Mouse (Mus musculus) CD4-positive, CD25-positive, alpha-beta regulatory T cell, adult 4 months (primary cell): ENCODE results near the gene Gpatch2. TPM values are rescaled to one million over a fixed set of nuclear protein-coding genes. Genes with fewer than 3 reads are reported as not detected.

Experiments
- ATAC-seq: one replicate; pipeline ENCODE4 v1.8.0; 2017
- polyA plus RNA-seq, 2 experiments: library from polyadenylated mRNA; unstranded; fragments of 100-300 nt; shearing (Covaris generic); gene quantifications; one replicate each; pipeline ENCODE4 v1.2.1; 2017

The Gpatch2 gene
- polyA plus RNA-seq, 2 experiments from 2014 or later, result 22.7 to 23.3 TPM

DNA sequence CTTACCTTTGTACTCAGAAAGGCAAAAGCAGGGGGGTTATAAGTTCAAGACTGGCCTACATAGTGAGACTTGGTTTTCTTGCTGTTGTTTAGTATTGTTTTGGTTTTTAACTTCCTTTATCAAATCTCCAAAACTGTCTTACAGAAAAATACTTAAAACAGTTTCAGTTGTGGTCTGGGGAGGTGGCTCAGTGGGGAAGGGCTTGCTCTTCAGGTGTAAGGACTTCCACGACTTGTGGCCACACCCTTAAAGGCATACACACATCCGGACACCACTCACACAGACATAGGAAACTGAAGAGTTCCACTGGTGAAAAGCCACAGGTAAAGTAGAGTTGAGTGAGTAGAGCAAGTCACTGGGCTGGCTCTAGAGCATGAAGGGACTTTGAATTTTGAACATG, 93.2 kb downstream of the Gpatch2 start:
- peak; percentile 94 for ATAC-seq

DNA sequence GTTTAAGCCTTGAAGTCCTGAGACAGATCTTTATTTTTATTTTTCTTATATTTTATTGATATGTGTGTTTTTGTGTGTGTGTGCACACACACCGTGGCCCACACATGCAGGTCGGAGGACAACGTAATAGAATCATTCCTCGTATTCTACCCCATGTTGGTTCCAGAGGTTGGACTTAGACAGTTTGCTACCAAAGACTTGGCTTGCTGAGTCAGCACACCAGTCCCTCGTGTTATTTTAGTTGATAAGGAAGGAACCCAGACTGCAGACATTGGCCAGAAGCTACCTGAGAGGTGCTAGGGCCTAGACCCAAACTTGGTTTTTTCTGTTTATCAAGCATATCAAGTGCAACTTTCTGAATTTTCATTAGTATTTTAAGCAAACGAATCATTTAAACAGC, 95.8 kb downstream of the Gpatch2 start:
- ATAC-seq, result no peak

DNA sequence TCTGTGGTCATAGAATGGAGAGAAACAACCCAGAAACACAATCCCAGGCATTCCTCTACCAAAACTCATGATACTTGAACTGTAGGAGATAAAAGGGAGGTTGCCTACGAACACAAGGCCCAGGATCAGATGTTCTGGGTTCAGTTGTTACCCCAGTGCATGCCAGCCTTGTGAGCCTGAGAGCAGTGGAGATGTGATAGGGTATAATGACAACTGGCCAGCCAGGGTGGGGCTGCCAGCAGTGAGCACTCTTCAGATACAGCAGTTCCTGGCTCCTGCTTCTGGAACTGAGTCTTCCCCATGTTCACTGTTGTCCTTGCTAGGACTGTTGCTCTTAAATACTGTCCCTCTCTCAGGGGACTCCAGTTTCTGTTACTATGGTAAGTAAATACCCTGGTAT, 98.0 kb downstream of the Gpatch2 start:
- ATAC-seq, result no peak

DNA sequence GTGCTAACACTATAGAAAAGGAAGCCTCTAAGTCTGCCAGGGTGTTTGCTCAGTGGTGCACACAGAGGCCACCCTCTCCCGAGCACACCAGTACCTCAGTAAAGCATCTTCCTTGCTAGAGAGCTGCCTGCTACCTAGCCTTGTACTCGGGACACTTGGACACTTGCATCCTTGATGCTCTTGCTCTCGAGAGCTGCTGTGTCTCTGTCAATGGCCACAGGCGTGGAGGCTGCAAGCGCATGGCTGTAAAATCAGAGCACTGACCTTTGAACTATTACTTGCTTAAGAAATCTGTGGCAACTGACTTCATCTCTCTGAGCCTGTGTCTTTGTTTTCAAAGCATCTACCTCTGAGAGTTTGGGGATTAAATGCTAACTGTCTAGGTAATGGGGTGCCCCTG, 98.5 kb downstream of the Gpatch2 start:
- ATAC-seq, result no peak

DNA sequence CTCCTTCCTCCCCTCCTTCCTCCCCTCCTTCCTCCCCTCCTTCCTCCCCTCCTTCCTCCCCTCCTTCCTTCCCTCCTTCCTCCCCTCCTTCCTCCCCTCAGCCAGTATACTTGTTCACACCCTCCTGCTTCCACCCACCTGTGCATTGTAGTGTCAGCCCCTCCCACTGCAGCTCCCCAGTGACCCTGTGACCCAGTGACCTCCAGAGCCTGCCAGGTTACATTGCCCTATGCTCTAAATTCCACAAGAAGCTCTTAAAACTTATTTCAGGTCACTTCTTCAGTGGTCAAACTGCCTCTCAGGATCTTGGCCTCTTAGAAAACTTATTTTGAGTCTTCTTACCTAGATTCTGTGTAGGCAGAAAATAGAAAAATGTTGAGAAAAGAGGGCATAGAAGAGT, 99.2 kb downstream of the Gpatch2 start:
- no peak for ATAC-seq

DNA sequence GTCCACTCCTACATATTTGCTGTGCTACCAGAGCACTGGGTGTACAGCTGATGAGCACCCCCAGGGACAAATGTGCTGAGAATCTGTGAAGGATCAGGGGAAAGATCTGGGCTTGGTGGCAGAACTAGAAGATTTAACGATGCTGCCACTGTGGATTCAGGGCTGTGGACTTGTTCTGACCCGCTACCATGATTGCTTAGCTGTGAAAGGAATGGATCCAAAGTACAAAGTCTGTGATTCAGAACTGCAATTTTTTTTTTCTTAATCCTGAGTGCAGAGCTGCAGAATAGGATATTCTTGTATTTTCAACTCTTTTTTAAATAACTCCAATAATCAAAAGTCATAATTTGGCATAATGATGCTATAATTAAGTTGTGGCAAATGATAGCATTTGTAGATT, 100.5 kb downstream of the Gpatch2 start:
- ATAC-seq, result no peak

DNA sequence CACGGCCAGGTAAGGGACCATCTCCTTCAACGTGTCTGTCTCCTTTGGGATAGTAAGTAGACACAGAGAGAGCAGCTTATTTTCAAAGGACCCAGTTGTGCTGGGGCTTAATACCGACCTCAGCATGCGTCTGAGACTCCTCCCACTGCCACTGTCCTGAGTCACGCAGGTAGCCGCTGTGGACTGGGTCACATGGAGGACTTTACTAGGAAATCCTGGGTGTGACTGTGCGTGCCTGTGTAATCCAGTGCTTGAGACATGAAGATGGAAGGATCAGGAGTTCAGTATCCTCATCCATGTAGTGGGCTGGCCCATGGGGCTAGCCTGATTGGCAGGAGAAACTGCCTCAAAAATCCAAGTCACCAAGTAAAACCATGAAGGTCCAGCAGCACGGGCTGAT, 101.2 kb downstream of the Gpatch2 start:
- ATAC-seq, result no peak

DNA sequence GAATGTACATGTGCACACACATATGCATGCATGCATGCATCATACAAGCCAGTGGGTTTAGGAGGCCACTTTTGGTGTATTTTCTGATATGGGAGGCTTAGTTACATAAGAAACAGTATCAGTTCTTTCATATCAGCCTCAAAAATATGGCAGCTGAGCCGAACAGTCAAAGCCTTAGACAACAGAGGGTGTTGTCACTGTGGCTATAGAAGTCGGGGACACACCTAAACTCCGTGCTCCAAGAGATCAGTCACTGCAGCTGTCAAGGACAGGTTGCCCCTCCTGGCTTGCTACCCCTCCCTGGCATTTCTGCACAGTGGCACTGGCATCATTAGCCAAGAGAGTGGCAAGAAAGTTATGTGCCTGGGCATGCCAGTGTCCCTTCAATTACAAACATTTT, 106.5 kb downstream of the Gpatch2 start:
- peak; percentile 11 for ATAC-seq

DNA sequence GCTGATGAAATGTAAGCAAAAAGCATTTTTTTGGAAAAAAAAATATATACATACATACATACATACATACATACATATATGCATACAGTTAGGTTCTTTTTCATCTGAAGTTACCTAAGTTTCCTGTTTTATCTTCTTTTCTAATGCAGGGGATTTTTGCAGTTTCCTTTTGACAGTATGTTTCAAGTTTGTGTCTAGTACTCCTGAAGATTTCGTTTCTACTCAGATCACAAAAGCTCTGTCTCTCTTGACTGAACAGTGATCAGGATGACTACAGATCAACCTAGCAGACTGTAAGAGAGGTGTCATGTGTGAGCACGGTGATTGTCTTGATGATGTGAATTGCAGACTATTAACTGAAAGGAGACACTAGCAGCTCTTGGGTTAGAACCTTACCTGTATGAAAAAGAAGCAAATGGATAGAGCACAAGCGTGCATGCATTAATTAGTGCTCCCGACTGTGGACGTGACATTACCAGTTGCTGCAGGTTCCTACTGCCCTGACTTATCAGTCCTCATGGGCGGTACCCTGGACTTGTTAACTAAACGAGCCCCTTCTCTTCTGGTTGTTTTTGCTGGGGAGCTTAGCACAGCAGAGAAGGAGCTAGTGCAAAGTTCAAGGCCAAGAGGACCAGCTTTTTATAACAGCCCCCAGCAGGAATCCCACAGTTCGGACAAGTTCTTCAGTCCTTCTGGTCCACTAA, 107.3 kb downstream of the Gpatch2 start:
- peak; percentile 69 for ATAC-seq

DNA sequence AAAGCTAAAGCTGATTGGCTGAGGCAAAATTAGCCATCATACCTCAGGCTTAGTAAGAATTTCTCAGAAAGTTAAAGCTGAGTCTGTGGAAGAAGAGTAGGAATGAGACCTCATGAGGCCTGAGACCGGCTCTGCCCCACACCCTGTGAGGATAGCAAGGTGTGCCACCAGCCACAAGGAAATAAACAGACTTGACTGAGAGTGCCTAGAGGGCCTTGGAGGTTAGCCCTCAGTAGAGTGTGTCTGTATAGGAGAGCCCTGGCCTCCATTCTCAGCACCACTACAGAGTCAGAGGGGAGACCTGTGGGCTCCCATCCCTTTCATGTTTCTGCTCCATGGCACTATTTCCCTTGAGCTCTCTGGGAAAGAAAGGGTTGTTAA, 107.9 kb downstream of the Gpatch2 start:
- ATAC-seq, result no peak

DNA sequence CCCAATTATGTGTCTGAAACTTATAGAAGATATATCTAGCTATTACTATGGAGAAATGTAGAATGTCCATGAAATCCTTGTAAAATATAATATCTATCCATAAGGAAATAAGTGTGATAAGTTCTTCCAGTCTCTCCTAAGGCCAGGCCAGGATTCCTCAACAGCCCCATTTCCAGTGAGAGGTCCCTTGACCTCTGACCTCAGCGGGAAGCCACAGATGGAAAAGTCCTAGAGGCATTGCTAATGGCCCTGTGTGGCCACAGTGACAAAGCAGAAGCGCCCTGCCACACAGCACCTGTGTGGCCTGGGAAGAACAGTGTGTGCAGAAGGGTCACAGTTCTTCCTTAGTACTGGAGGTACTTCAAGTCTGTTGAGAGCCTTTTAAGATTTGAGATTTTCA, 127.2 kb downstream of the Gpatch2 start:
- ATAC-seq, result no peak

DNA sequence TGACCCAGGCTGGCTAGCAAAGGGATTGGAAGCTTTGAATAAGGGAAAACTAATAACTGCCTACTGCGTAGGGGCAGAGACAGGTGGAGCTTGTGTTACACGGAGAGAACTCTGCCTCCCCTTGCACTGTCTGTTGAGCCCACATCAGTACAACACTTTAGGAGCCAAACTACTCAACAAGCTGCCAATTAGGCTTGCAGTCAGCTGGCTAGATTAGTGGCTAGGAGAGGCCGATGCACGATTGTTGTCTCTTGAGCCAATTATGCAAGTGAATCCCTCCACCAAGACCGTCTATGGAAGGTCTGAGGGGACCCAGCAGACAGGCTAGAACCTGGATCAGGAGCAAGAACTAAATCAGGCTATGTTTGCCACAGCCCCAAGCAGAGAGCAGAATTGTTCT, 129.8 kb downstream of the Gpatch2 start:
- ATAC-seq, result no peak

DNA sequence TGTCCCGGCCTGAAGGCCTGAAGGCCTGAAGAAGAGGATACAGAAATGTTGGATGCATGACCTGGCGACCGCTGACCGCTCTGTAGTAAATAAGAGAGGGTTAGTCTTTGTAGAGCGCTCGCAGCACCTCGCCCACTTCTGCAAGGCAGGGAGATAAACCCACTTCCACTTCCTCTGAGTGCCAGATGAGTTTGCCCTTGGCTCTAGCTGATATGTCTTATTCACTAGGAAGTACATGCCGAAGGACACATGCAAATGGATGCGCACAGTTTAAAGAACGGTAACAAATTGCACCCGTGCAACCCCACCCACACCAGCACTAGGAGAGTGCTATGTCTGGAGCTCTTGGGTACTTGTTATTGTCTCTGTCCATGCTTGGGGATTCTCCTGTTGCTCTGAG, 131.6 kb downstream of the Gpatch2 start:
- ATAC-seq, result peak; percentile 59

DNA sequence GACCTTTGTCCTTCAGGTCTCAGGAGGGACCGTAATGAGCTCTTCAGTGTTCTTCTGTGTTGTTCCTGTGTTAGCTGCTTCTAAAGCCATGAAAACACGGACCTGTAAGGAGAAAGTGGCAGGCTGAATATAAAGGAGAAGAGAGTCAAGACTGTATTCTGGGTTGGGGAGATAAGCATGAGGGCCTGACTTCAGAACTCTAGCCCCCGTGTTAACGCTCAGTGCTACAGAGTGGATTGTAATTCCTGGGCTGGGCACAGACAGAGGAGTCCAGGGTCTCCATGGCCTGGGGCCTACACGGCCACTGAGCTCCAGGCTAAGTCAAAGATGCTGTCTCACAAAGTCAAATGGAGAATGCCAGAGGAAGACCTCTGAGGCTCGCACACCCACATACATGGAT, 132.3 kb downstream of the Gpatch2 start:
- no peak for ATAC-seq

DNA sequence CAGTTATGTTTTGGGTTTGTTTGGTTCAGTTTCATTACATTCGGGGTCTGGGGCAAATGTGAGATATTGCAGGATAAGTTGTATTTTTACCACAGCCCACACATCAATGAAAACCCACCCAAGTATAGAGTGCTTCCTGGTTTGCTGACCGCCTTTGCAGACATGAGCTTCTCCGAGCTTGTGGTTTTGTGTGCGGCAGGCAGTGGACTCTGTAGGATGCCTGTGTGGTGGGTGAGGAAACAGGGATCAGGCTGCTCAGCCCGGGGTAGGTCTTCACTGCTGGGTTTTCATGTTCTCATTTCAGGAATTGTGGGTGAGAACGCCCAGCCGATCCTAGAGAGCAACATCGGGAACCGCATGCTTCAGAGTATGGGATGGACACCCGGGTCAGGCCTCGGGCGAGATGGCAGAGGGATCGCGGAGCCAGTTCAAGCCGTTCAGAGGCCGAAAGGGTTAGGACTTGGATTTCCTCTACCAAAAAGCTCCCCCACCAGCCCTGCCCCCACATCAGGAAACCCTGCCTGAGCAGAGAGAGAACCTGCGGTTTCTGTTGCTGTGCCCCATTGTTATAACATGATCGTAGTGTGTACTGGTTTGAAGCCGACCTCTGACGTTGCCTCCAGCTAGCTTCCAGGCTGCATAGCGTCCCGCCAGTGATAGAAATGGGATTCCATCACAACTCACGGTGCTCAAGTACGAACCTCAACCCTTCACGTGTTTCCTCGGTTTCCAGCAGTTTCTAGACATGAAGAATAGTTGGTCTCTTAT, 132.9 kb downstream of the Gpatch2 start:
- peak; percentile 79 for ATAC-seq

DNA sequence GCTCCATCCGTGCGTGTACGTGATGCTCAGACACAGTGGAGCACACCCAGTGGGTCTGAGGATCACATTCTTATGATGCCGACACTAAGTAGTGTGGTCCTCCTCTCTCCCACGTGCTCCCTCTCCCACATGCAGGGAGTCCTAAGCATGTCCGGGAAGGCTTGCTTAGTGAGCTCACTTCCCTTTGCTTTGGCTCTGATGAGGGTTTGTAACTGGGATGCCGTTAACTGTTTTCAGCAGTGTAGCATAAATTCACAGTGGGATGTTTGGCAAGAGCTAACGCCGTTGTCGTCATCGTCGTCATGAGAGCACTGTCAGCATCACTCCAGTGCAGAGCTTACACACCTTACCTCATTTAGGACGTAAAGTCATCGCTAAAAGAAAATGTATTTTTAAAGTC, 133.6 kb downstream of the Gpatch2 start:
- ATAC-seq, result peak; percentile 36

DNA sequence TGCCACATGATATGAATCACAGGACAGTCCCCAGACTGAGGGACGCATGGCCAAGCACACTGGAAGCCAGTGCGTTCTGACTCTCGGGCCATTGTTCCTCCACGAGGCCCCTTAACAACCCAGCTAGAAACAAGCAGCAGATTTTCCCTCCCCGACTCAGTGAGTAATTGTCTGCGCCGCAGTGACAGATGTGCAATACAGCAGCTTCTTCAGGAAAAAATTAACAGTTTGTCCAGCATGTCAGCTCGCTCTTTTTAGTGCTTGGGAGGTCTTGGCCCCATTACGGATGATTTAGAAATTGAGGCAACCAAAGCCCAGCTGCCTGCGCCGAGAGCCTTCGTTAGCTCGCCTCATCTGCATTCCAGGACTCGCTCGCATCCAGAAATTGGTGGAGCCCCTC, 140.9 kb downstream of the Gpatch2 start:
- no peak for ATAC-seq

DNA sequence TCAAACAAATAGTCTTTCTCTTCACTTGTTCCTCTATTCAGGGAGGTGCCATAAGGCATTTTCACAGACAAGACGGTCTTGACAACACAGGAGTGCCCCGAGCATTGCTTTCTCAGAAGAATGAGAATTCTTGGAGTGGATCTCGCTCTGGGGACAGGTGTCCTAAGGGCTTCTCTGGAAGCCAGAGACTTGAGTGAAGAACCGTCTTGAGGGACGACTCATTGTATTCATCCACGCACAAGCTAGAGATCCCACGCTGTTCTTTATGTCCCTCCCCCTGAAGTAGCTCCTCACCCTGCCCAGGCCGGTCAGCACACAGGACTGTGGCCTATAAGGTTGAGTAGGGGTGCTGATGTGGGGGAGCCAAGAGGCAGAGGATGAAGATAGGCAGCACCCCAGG, 141.6 kb downstream of the Gpatch2 start:
- no peak for ATAC-seq

DNA sequence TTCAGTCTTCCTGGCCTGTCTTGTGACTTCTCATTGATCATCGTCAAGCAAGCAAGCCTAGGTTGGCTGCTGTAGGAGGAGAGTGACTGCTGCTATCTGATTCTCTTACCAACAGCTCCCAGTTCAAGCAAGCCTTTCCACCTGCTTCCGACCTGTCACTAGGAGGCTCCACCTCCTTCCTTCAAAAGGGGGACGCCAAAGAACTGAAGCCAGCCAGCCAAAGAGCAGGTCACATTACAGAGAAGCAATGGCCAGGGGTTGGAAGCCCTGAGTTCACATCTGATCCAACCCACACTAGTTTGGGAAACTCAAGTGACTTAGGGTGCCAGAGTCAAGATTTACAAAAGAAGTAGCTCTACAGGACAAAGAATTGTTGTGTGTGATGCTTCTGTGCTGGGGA, 144.9 kb downstream of the Gpatch2 start:
- ATAC-seq, result no peak

DNA sequence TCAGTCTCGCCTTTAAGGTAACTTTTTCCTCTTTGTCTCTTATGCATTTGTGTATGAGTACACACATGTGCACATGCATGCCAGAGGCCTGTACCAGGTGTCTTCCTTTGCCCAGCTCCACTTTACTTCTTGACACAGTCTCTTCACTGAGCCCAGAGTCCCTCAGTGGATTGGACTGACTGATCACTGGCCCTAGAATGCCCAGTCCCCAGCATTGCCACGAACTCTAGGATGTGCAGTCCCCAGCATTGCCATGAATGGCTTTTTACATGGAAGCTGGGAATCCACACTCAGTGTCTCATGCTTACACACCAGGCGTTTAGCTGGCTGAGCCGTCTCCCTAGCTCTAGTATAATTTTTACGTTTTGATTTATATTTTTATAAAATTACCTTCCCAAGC, 147.2 kb downstream of the Gpatch2 start:
- no peak for ATAC-seq

DNA sequence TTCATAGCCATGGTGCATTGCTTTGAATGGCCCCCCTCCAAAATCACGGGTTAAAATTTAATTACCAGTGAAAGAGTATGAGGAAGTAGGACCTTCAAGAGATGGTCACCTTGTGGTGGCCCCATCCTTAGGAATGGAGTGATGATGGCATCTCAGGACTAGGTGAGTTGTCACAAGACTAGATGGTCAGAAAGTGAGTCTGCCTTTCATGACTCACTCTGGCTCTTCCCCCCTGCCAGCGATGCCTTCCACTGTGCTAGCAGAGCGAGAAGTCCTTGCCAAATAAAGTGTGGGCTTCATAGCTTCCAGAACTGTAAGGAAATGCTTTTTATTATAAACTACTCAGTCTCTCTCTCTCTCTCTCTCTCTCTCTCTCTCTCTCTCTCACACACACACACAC, 150.1 kb downstream of the Gpatch2 start:
- ATAC-seq, result no peak

DNA sequence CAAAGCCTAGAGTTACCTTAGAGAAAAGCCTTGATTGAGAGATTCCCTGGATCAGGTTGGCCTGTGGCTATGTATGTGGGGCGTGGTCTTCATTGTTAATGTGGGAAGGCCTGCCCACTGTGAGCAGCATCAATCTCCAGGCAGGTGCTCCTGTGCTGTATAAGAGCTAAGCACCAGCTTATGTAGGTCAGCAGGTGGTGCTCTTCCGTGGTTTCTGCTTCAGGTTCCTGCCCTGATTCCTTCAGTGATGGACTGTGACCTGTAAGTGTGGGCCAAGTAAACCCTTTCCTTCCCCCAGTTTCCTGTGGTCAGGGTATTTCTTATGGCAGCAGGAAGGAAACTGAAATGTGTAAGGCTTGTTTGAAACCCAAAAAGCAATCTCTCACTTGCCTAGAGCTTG, 151.5 kb downstream of the Gpatch2 start:
- ATAC-seq, result peak; percentile 54

DNA sequence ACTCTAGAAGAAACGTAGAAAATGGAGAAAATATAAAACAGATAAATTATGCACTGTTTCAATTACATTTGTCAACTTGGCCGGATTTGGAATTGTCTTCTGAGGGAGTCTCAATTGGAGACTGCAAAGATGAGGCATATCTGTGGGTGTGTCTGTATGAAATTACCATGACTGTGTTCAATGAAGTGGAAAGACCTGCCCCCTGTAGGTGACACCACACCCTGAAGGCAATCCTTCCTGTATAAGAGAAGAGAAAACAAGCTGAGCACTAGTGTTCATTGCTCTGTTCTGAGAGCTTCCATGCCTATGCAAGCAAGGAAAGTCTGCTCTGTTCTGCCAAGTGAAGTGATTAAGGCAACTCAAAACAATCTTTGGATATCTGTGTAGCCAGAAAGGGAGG, 153.7 kb downstream of the Gpatch2 start:
- peak; percentile 41 for ATAC-seq

DNA sequence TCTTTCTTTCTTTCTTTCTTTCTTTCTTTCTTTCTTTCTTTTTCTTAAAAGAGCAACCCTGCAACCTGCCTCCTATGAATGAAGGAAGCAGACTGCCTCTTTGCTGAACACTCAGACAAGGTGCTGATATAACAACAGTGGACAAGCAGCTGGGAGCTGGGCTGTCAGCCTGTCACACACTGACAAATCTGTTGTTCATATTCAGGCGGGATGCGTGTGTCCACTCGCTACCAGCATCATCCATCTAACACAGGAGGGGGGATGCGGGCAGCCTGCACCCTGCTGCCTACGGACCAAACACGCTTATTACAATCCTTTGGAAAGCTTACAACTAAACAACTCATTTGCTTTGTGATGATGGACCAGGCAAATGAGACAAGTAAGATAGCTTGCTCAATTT, 158.2 kb downstream of the Gpatch2 start:
- ATAC-seq, result no peak

DNA sequence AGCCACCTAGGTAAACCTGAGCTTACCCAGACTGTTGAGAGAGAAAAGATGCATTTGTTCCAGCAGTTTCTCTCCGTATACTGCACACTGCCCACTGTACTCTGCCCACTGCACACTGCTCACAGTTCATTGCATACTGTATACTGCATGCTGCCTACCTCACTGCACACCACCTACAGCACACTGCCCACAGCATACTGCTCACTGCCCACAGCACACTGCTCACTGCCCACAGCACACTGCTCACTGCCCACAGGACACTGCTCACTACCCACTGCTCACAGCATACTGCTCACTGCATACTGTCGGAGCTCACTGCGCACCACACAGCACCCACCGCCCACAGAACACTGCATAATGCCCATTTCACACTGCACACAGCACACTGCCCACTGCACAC, 159.1 kb downstream of the Gpatch2 start:
- ATAC-seq, result no peak
